Mouse (Mus musculus) lung, postnatal 4 days (tissue): ENCODE data around the gene Ltbp3.

Experiments used
- DNase-seq, 2 experiments: peaks; one replicate each; pipeline ENCODE4 v3.0.0; 2021

Gene Ltbp3

DNA sequence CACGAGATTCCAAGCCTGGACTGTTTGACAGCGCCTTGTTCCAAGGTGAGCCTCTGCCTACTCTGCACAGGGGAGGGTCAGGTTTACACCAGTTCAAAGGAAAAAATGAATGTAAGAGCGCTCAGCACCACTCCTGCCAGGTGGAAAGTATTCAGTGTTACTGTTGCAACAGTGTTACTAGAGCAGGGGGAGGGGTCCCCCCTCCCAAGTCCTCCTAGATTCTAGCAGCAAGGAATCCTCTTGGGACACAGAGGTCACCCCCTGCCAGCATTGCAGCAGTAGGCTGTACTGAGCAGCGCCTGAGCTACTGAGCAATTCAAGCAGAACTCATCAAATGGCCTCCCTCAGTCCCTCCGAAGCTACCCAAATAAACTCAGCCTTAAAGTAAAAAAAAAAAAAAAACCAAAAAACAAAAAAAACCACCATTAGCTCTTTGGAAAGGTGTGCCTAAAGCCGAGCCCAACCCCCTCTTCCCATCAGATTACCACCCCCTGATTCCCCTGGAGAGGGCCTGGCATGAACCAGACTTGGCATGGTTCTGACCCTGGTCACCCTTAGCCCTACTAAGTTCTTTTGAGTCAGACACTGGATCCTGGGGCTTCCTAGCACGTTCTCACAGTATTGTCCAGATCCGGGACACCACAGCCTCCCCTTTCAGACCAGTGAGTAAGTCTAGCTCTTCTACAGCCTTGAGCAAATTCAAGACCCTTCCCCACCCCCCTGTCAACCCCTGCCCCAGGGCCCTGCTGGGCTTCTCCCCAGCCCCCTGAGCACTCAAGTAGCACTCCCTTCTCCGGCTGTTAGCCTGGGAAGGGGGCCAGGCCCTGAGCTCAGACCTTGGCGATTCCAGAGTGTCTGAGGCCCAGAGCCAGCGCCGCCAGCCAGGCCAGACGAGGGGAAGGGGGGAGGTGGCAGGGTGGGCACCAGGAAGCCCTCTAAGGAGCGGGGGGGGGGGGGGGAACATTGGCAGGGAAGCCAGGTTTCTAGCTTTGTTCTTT, at the start of gene Ltbp3:
Gene Ltbp3, plus strand, starts transcription at position 585 of the 998 bp plus-strand sequence.
- peak; percentile 88 to 95 for DNase-seq

DNA sequence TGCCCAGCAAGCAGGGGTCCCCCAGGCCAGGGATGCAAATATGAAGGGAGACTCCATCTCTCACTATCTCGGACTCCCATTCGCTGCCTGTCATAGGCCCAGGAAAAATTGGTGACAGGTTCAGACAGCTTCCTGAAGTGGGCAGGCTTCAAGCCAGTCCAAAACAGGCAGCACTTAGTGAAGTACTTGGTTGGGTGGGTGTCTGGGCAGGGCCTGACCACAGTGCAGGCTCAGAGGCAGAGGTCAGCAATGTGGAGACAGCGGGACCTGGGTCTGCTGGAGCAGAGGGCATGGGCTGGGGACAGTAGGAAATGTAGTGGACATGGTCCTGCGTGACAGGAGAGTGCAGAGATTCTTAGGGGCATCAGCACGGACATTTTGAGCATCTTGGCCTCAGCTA, 49.1 kb upstream of the Ltbp3 start:
- DNase-seq: peak in 1 of 2 experiments; percentile 26

DNA sequence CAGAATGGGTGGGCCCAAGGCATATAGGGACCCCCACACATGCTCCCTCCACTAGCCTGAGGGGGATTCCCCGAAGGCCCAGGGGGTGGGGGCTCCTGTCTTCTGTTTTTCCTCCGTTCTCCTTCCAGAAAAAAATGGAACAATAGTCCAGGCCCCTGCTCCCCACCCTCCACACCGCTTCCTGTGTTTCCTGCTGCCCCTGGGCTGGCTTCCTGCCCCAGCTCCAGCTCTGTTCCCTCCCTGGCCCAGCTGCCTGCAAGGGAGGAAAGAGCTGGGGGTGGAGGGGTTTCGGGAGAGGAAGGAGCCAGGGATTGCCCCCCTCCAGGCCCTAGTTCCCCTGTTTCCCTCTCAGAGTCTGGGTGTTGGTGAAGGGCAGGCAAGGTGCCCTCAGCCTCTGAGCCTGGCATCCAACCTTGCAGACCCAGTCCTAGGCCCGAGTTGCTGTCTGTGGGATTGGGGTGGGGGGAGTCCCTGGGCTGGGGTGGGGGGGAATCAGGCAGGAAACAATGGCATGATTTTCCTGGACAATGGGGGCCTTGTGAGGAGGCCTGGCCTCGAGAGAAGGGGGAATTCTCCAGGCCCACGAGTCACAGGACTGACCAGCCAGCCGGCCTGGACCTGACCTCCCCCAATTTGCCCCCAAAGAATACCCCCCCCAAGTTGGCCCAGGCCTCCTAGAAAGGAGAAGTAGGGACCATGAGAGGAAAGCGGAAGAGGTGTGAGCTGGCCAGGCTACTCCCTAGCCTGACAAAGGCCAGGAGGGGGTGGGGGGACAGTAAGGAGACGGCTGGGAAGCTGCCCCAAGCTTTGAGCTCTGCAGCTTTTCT, 48.4 kb upstream of the Ltbp3 start:
- DNase-seq: peak; percentile 78 to 90

DNA sequence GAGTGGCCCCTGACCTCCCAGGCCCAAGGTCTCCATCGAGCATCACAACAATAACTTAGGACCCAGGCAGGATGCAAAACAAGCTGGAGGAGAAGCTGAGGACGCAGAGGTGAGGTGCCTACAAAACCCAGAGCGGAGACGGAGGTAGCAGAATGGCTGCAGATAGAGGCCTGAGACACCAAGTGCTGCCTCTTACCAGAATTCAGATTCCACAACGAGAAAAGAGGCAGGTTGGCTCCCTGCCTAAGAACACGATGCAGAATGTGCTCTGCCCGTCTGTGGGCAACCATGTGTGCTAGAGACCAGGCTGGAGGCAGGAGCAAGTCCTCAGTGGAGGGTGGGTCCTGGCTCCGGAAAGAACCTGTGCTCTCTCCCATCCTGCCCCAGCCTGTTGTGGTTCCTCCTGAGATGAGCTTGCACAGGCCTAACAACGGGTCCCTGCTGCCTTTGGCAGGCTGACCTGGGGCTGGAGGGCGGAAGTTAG, 47.7 kb upstream of the Ltbp3 start:
- peak in 1 of 2 experiments; percentile 32 for DNase-seq

DNA sequence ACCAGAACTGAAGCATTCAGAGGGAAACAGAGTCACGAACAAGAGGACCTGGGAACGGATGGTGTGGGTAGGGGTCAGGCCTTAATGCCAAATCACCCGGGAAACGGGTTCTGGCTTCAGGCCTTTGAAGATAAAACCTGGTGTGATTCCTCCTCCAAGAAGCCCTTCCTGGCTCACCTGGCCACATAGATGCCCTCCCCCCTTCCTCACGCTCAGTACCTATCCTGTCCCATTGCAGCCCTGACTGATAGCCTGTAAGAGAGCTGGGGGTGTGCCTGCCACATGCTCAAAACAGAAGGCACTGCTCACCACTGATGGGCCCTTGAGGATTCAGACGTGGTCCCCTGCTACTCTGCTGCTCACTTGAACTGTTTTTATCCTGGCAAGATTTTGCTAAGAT, 46.9 kb upstream of the Ltbp3 start:
- no peak for DNase-seq

DNA sequence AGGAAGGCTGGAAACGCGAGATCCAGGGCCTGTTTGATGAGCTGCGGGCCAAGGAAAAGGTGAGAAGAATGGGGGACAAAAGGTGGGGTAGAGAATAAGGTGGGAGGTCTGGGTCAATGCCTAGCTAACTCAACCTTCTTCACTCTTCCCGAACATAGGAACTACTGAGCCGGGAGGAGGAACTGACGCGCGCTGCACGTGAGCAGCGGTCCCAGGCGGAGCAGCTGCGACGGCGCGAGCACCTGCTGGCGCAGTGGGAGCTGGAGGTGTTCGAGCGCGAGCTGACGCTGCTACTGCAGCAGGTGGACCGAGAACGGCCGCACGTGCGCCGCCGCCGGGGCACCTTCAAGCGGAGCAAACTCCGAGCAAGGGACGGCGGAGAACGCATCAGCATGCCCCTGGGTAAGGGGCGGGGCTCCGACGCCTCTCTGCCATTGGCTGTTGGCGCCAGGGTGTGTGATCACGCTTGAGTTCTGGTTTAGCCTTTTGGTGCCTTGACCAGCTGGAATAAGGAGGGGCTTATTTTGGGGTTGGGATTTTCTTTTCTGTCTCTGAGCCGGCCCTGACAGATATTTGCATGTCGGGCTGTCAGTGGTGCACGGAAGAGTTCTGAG, 44.7 kb upstream of the Ltbp3 start:
- no peak for DNase-seq

DNA sequence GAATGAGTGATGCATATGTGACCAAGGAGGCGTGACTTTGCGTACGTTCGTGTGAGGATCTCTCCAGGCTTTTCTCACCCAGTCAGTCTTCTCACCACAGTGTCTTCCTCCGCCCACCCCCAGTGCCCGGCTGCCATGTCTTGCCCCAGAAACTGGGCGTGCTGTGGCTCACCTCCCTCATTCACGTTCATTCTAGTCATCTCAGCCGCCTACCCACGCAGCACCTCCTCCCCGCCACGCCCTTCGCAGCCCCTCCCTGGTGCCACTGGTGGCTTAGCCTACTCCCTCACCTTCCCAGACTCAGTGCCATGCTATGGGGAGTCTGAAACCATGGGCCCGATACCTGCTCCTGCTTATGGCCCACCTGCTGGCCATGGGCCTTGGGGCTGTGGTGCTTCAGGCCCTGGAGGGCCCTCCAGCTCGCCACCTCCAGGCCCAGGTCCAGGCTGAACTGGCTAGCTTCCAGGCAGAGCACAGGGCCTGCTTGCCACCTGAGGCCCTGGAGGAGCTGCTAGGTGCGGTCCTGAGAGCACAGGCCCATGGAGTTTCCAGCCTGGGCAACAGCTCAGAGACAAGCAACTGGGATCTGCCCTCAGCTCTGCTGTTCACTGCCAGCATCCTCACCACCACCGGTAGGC, 36.4 kb upstream of the Ltbp3 start, which contains the start of gene Kcnk7:
Gene Kcnk7, plus strand, starts transcription at position 205 of the 638 bp plus-strand sequence.
- peak; percentile 57 to 74 for DNase-seq

DNA sequence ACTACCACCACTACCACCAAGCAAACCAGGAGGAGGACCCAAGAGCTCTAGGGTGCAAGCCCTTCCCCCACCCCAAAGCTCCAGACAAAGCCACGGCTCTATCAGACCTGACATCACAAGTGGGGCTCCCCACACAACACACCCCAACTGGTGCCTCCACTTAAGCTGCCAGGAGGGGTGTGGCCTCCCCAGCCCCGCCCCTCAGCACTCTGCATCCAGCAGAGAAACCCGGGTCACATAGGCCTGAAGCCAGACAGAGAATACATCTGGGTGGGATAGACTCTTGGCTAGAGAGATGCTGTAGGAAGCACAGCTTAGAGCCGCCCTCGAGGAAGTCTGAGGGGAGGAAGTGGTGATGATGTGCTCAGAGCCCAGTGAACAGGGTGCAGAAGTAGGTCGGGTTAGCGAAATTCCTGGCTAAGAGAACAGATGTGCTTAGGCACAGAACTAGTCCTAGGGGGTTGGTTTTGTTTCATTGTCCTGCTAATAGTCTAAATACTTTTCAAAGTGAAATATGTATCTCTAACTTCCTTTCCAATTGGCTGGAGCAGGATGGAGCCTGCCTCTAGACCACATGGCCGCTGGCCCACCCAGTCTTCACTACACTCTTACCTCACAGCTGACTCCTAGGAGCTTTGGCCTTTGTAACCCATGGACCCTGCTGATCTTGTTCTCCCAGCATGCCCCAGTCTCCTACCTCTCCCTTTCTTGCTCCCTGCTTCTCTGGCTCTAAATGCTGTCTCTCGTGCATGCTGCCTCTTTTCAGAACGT, 35.7 kb upstream of the Ltbp3 start:
- DNase-seq: peak; percentile 65 to 75

DNA sequence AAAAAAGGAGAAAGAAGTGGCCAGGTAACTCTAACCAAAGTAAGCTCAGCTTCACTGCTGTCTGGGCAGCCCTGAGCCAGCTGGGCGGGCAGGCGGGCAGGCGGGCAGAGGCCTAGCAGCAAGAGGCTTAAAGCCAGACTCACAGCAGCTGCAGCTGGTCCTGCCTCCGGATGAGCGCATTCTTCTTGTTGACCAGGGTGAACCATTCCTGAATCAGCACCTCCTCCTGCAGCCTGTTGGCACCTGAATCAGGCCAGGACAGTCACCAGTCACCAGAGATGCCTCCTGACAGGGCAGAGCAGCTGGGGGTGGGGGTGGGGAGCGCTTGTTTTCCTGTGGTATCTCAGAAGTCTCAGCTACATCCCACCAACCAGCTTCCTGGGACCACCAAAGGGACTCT, 30.6 kb upstream of the Ltbp3 start:
- no peak for DNase-seq

DNA sequence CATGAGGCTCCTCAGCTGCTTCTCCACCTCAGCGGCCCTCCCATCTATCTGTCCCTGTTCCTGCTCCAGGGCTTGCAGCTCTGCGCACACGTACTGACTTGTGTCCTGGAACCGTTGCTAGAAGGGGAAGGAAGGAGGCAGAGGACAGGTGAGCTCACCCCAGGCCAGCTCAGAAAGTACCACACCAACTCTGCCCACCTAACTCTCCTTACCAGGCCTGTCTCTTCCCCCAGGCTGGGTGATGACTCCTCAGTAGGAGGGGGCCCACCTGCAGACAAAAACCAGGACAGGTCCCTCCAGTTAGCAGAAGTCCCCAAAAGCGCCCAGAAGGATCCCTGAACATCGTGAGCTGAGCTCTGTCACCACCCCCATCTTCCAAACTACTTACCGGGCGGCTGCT, 30.1 kb upstream of the Ltbp3 start:
- DNase-seq: peak in 1 of 2 experiments; percentile 21

DNA sequence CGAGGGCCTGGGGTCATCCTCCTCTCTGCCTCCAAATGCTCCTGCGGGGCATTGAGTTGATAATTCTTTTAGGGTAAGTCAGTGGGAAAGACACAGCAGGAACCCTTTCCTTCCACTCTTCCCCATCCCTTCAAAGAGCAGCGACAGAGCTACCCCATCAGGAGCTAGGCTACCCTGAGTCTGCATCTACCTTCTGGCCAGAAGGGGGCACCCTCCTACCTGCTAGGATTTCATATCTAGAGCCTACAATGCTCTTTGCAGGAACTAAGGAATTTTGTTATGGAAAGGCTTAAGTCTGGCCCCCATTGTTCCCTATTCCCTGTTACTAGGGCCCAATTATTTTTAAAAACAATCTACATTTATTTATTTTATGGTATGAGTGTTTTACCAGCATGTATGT, 29.5 kb upstream of the Ltbp3 start:
- peak; percentile 67 to 82 for DNase-seq

DNA sequence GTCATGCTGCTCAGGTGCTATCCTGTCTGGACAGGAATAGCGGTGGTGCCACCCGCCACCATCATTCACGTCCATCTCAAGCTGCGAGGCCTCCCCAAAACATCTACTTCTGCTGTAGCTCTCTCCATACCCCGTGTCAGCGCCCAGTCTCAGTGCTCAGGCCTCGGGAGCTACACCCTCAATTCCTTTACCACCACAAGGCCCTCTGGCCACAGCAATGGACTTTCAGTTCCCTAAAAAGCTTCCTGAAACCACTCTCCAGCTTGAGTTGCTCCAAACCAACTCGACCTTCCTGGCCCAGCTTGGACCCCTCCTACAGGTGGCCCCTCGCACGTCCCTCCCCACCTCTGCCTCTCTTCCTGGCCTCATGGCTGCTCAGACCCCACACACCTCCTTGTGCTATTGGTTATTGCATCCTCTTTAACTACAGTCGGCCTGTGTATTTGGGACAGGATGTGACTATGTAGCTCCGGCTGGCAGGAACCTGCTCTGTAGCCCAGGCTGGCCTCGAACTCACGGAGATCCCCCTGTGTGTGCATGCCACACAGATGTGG, 28.7 kb upstream of the Ltbp3 start:
- DNase-seq: peak; percentile 40 to 44

DNA sequence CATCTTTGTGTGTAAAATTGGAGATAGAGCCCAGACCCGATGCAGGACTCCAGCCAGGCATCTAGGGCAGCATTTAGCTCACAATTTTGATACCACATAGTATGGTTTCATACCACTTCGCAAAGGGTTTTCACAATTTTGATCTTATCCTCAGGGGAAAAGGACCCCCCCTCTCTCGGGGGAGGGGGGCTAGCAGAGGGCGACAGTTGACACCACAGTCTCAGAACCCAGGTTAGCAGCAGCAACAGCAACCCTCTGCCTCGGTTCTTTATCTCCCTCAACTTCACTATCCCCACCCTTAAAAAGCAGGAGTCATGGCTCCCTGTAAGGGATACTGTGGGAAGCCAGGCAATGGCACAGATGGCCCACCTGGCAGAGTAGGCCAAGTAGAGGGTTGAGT, 27.4 kb upstream of the Ltbp3 start:
- no peak for DNase-seq

DNA sequence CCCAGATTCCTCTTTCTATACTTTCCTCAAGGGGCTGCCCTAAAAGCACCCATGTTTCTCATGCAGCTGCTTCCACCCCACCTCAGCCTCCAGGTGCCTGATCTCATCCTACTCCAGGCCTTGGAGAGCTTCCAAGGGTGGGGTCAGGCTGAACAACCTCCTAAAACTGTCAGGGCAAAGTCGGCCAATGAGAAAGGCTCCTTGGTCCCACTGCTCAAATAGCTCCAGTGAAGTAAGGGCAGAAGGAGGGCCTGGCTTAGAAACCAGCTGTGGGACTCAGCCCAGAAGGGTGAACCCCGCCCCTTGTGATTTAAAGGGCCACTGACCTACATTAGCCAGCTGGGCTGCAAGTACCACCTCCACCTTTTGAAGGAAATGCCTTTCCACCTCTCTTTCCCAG, 27.0 kb upstream of the Ltbp3 start:
- peak; percentile 83 to 88 for DNase-seq

DNA sequence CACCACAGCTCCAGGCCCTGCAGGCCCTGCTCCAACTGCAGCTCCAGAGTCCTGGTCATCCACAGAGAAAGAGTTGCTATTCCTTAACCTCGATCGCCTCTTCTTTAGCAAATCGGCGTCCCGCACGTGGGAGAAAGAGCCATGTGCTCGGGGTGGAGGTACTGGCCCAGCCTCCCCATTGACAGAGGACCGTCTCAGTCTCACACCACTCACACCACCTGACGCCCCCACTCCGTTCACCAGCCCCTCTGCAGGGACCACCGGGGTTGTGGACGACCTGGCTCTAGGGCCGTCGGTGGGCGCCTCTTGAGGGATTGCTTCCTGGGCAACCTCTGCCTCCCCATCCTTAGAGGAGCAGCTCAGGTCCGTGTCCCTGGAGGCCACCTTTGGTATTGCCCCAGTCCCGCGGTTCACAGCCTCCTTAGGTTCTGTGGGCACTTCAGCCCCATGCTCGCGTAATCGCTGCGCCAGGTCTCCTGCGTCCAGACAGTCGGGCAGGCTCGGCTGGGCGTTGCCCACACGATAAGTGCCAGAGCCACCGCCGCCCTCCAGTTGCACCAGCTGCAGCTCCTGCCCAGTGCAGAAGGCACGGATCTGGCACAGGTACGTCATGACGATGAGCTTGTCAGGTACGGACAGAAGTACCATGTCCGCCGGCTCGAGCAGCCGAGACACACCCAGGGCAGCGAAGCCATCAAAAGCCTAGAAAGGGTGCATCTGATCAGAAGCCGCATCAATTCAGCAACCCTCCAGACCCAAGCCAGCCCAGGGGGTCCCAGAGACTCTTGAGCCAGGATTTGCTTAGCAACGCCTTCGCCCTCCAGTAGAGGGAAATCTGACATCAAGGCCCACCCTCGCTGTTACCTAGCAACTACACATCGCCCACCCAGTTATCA, 24.7 kb upstream of the Ltbp3 start:
- DNase-seq: peak; percentile 78 to 86

DNA sequence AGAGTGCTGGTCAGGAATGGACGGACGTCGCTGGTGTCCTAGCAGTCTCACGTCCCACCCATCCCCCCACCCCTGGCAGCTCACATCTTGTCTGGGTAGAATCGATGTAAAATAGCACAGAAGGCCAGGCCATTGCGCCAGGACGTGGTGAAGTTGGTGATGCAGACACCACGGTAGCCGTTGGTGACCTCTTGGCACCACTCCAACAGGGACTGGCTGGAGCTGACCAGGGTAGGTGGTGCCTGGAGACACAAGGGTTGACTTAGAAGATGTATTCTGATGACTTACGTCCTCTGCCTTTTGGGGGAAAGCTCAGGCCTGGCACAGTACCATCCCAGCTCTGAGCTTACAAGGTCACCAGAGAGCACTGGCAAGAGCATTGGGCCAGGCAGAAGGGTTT, 23.7 kb upstream of the Ltbp3 start:
- DNase-seq: no peak

DNA sequence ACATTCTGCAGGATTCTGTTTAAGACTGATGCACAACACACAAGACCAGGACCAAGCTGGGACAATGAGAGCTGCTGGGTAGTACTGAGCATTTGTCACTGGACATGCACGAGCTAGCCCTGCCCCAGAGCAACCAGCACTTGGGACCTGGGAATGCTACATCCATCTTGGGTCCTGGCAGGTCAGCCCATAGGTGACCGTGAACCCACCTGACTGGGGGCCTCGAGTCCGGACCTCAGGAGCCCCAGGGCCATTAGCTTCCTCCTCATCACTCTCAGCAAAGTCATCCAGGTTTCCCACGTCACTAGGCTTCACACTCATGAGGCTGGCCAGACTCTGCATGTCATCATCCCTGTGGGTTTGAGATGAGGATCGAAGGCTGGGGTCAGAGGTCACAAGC, 19.5 kb upstream of the Ltbp3 start:
- DNase-seq: no peak

DNA sequence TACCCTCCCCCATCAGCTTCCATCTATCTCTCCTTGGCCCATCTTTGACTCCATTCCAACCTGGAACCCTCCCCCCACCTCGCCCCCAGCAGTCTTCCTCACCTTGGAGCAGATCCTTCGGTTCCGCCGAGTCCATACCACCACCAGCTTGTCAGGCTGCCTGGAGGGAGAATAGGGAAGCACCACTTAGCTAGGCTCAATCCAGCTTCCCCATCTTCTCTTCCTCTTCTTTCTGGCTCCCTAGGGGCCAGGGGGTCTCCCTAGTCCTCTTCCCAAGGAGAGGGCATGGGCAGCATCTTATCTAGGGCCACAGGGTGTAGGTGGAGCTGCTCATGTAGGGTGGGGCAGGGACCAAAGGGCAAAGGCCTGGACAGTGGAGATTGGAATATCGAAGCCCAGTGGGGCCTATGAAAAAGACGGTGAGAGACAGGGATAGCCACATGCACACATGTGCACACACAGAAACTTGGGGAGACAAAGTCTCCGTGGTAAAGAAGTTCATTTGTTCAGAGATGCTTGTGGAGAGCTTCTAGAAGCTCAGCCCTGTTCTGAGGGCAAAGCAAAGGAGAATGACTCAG, 17.8 kb upstream of the Ltbp3 start:
- DNase-seq: no peak

DNA sequence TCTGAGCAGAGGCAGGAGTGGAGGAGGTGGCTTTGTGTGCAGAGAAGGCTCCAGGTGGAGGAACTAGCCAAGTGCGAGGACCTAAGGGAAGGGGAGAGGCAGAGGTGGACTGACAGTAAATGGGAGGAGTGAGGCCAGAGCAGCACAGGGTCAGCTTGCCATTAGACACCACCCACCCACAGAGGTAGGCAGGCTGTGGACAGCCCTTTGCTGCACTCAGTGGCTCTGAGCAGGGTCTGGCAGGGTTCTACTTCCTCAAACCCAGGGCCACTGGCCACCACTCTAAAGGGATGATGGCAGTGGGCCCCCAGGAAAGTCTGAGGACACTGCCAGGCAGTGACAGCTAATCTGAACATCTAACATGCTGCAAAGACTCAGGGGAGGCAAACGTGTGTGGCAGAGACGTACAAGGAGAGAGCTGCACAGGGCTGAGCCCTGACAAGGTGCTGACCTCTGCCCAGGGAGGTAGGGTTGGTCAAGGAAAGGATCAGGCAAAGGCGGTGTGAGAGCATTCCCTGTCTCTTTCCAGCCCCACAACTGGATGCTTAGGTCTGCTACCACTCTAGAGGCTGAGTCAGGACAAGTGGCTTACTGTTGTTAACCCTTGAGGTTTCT, 16.7 kb upstream of the Ltbp3 start:
- no peak for DNase-seq
